Mouse (Mus musculus) liver, embryonic 11.5 days (tissue): ENCODE results near the gene Ptges2. TPM values are rescaled to one million over a fixed set of nuclear protein-coding genes. Genes with fewer than 3 reads are reported as not detected.

Source experiments
- ATAC-seq: fragments of 200-750 bp; cut with Nextera tagmentation; replicated peaks from 2 replicates; pipeline ENCODE4 v1.8.0; 2017; ENCODE audit warnings: moderate number of reproducible peaks, mild to moderate bottlenecking, moderate TSS enrichment, moderate library complexity; ENCODE audit not compliant: low FRiP score
- DNase-seq: peaks from one replicate; pipeline ENCODE4 v3.0.0-alpha.2; 2017; ENCODE audit warnings: low spot score
- H3K27ac ChIP-seq: fragments of 300-500 bp; sonication (generic); 2 replicates; pipeline ENCODE4 v1.5.1; 2014; ENCODE audit warnings: mild to moderate bottlenecking, low read depth, low read length, control low read depth
- H3K27me3 ChIP-seq: fragments of 300-500 bp; sonication (generic); replicated peaks from 2 replicates; pipeline ENCODE4 v1.6.1; 2014; ENCODE audit warnings: low read length, mixed read lengths; ENCODE audit not compliant: control insufficient read depth, insufficient read depth
- H3K36me3 ChIP-seq: fragments of 300-500 bp; sonication (generic); 2 replicates; pipeline ENCODE4 v1.6.1; 2014; ENCODE audit warnings: mild to moderate bottlenecking, low read length, moderate library complexity, mixed read lengths; ENCODE audit not compliant: control insufficient read depth, insufficient read depth
- H3K4me1 ChIP-seq: fragments of 300-500 bp; sonication (generic); replicated peaks from 2 replicates; pipeline ENCODE4 v1.6.1; 2014; ENCODE audit warnings: low read length, mixed read lengths; ENCODE audit not compliant: control insufficient read depth, insufficient read depth
- H3K4me2 ChIP-seq: fragments of 300-500 bp; sonication (generic); 2 replicates; pipeline ENCODE4 v1.6.1; 2014; ENCODE audit warnings: mild to moderate bottlenecking, control low read depth, moderate library complexity
- H3K4me3 ChIP-seq: fragments of 300-500 bp; sonication (generic); 2 replicates; pipeline ENCODE4 v1.5.1; 2014; ENCODE audit warnings: low read depth, low read length, control low read depth
- H3K9ac ChIP-seq: fragments of 300-500 bp; sonication (generic); 2 replicates; pipeline ENCODE4 v1.6.1; 2014; ENCODE audit warnings: low read depth, low read length, control low read depth
- H3K9me3 ChIP-seq: fragments of 300-500 bp; sonication (generic); 2 replicates; pipeline ENCODE4 v1.6.1; 2016; ENCODE audit warnings: low read length, inconsistent platforms, mixed read lengths; ENCODE audit not compliant: control insufficient read depth
- WGBS: fragments of 180-500 bp; shearing (Covaris S2); extraction: QIAGEN DNeasy Blood & Tissue Kit; methylation state at CpG from one replicate; pipeline ENCODE4 v1.1.7; 2014; 5-methylcytosine and 5-hydroxymethylcytosine counted together
- polyA plus RNA-seq: library from polyadenylated mRNA; unstranded; fragments of >200 nt; fragmentation: Nextera tagmentation; extraction: Ambion mirVana; gene quantifications from 2 replicates; pipeline ENCODE4 v1.2.1, GENCODE M21; 2014

Gene Ptges2
- polyA plus RNA-seq, 1 experiment from 2014 or later, result 23.0 TPM

DNA sequence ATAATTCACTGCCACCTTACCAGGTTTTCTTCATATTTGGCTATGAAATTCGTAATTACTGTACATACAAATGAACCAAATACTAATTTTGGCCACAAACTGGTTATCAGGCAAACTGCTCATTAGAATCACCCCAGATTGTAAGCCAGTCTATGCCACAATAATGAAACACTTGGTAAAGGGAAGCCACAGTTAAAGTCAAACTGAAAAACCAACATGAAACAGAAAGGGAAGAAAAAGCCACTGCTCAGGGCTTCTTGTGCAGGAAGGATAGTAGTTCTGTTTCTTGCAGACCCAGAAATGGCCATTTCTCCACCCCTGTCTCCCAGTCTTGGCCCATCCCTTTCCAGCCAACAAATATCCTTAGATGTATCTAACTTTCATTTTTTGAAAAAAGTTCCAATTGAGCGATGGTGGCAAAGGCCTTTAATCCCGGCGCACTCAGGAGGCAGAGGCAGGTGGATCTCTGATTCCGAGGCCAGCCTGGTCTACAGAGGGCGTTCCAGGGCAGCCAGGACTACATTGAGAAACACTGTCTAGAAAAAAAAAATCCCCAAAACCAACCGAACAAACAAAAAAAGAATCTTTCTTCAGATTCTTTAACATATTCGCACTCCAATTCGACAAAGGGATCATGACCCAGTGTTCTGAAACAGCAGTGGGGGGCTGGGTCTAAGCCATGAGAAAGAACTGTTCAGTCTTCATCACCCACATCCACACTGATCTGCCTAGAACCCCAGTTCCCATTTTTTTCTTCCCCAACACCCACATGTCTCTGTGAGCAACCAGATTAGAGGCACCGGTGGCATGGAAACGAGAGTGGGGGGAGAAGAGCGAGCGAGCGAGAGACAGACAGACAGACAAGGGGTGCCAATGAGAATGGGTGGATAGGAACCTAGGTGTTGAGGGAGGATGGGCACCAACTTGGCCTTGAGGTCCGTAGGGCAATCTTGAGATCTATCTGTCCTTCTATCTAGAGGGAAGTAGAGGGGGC, 54.4 kb downstream of the Ptges2 start, which contains the start of gene Naif1:
Naif1 (plus strand) TSS at position 697 of the 994 bp plus-strand sequence.
- WGBS, result 66% methylated on average over 15 of the region's 15 CpGs
- H3K27ac ChIP-seq, result peak within 1 kb of the TSS; percentile 96
- DNase-seq (no peak), ATAC-seq (no peak)
- H3K9ac ChIP-seq, result peak within 1 kb of the TSS; percentile 85
- no peaks in the 10 kb centered on the region for H3K27me3 ChIP-seq
- peaks cover 31% of the 10 kb centered on the region for H3K4me1 ChIP-seq
- peak within 1 kb of the TSS; percentile 97 for H3K4me2 ChIP-seq
- no peaks in the 10 kb centered on the region; the same call in 1 of the 2 replicates for H3K36me3 ChIP-seq
- no peaks in the 10 kb centered on the region for H3K9me3 ChIP-seq
- peak within 1 kb of the TSS; percentile 86 for H3K4me3 ChIP-seq

DNA sequence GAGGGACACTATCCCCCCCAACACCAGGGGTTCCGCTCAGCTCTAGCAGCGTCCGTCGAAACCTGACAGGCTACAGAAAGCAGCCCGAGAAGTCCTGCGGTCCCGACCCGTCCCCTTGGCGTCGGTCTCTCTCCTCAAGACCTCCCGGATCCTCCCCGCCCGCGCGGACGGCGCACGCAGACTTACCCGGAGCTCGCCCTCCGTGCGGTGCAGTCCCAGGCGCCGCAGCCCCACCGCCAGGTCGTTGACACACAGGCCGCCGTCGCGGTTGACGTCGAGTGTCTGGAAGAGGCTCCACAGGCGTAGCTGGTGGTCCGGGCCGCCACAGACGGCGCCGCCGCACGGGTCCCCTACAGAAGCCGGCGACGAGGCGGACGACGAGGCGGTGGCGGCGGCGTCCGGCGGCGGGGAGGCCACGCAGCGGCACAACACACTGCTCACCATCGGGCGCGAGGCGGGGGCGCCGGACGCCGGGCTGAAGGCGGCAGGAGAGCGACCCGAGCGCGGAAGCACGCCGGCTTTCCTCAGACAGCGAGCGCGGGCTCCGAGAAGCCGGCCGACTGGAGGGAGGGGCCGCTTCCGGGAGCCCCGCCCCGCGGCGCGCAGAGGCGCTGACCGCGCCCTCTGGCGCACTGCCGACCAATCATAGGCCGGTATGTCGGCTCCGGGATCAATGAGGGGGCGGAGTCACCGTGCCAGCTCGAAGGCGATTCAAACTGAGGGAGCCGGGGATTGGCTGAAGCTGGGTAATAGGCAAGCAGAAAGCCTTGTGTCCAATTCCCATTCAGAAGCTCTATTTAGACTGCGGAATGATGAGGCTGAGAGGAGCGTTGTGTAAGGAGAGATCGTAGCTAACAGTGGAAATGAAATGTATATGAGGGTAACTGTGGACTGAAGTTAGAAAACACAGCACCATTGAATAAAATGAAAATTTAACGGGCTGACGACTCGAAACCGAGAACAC, 55.5 kb downstream of the Ptges2 start, which contains the start of gene Slc25a25:
Slc25a25 (minus strand) TSS at position 565 of the 964 bp plus-strand sequence.
- Histone ChIP-seq H3K4me3 (peak within 1 kb of the TSS; percentile 86), H3K36me3 (no peaks in the 10 kb centered on the region), H3K9me3 (no peaks in the 10 kb centered on the region), H3K9ac (peak within 1 kb of the TSS; percentile 85), H3K4me1 (peaks cover 31% of the 10 kb centered on the region), H3K27ac (peak within 1 kb of the TSS; percentile 96), H3K27me3 (no peaks in the 10 kb centered on the region), H3K4me2 (peak within 1 kb of the TSS; percentile 97)
- ATAC-seq (peak; percentile 87), DNase-seq (peak; percentile 89)
- WGBS, result under 1% methylated on average over 101 of the region's 103 CpGs

DNA sequence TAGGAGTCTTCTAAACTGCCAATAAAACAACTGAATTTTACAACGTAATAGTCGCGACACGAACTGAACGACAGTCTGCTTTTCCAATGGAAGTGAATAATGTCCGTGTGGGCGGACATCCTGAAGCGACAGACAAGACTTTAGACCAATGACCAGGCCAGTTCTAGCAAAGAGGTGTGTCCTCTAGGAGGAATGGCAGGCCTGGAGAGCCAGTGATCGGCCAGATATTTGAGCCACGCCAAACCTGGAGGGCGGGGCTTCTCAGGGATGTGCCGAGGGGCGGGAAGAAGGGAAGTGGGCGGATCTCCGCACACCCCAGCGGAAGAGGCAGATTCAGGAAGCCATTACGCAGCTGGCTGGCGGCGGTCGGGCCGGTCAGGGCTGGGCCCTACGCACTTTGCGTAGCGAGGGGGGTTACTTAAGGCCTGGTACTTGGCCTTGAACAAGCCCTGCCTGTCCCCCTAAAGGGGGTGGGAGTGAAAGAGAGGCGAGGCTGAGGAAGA, 56.2 kb downstream of the Ptges2 start:
- under 1% methylated on average over 25 of the region's 25 CpGs for WGBS
- peak overlapping the region; percentile 85 for H3K9ac ChIP-seq
- peak overlapping the region; percentile 86 for H3K4me3 ChIP-seq
- no peaks in the 10 kb centered on the region for H3K27me3 ChIP-seq
- peak overlapping the region; percentile 96 for H3K27ac ChIP-seq
- H3K9me3 ChIP-seq, result no peaks in the 10 kb centered on the region
- H3K36me3 ChIP-seq, result no peaks in the 10 kb centered on the region
- ATAC-seq, result peak; percentile 92
- peaks cover 31% of the 10 kb centered on the region for H3K4me1 ChIP-seq
- H3K4me2 ChIP-seq, result peak overlapping the region; percentile 97
- peak; percentile 97 for DNase-seq

DNA sequence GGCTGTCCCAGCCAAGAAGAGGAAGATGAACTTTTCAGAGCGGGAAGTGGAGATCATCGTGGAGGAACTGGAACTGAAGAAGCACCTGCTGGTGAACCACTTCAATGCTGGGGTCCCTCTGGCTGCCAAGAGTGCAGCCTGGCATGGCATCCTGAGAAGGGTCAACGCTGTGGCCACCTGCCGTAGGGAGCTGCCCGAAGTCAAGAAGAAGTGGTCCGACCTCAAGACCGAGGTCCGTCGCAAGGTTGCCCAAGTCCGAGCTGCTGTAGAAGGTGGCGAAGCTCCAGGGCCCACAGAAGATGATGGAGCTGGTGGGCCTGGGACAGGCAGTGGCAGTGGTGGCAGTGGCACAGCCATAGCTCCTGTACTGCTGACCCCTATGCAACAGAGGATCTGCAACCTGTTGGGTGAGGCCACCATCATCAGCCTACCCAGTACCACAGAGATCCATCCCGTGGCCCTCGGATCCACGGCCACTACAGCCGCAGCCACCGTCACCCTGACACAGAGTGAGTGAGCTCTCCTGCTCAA, 56.8 kb downstream of the Ptges2 start:
- Histone ChIP-seq H3K4me3 (peak overlapping the region; percentile 86), H3K4me1 (peaks cover 29% of the 10 kb centered on the region), H3K9ac (peak overlapping the region; percentile 46), H3K27ac (no peak overlapping the region), H3K9me3 (no peaks in the 10 kb centered on the region), H3K27me3 (no peaks in the 10 kb centered on the region), H3K4me2 (peak overlapping the region; percentile 97), H3K36me3 (no peaks in the 10 kb centered on the region)
- no peak for ATAC-seq
- DNase-seq, result no peak
- WGBS, result 89% methylated on average over 16 of the region's 16 CpGs

DNA sequence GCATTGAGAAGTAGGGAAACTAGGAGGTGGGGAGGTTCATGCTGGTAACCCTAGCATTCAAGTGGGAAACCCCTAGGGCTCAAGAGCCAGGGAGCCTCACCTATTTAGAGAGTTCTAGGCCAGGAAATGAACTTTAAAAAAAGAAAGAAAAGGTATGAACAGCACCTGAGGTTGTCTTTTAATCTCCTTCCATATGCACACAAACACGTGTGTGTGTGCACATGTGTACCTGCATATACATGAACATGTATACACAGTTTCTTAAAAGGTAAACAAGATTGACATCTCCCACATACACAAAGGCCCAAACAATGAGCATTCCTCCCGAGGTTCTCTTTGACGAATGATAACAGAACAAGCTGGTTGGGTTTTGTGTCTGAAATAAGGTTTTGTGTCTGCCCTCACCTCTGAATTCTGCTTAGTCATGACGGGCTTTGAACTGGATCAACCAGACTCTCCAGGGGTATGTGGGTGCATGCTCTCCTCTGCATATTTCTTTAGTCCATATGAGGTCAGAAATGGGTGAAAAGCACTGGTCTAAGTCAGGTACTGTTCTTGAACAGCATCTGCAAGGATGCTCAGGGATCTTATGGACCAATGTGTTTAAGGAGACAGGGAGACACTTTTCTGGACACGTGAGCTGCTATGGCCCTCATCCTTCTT, 58.1 kb downstream of the Ptges2 start:
- H3K9me3 ChIP-seq, result no peaks in the 10 kb centered on the region
- ATAC-seq, result no peak
- whole genome bisulfite sequencing, result 75% methylated on average over 5 of the region's 5 CpGs
- no peak overlapping the region for H3K4me3 ChIP-seq
- no peak overlapping the region for H3K27ac ChIP-seq
- H3K4me1 ChIP-seq, result peaks cover 27% of the 10 kb centered on the region
- no peaks in the 10 kb centered on the region for H3K27me3 ChIP-seq
- H3K36me3 ChIP-seq, result no peaks in the 10 kb centered on the region
- peak overlapping the region; percentile 6; the same call in 1 of the 2 replicates for H3K9ac ChIP-seq
- DNase-seq, result no peak
- peak overlapping the region; percentile 97 for H3K4me2 ChIP-seq

DNA sequence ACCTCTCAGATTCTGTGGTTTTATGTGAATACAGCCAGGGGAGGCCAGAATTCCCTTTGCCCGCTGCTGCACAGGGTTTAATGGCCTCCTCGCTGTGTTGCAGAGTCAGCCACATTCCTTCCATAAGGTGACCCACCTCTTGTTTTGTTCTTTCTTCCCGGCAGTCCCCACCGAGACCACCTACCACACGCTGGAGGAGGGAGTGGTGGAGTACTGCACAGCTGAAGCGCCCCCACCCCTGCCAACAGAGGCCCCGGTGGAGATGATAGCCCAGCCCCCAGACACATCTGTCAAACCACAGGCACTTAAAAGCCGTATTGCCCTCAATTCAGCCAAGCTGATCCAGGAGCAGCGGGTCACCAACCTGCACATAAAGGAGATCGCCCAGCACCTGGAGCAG, 58.9 kb downstream of the Ptges2 start:
- H3K9me3 ChIP-seq, result no peaks in the 10 kb centered on the region
- ATAC-seq, result no peak
- no peak overlapping the region for H3K4me2 ChIP-seq
- no peak overlapping the region for H3K27ac ChIP-seq
- WGBS, result 88% methylated on average over 10 of the region's 10 CpGs
- H3K4me1 ChIP-seq, result peaks cover 23% of the 10 kb centered on the region
- DNase-seq, result peak; percentile 17
- no peaks in the 10 kb centered on the region for H3K36me3 ChIP-seq
- H3K4me3 ChIP-seq, result no peak overlapping the region
- no peaks in the 10 kb centered on the region for H3K27me3 ChIP-seq
- H3K9ac ChIP-seq, result no peak overlapping the region

DNA sequence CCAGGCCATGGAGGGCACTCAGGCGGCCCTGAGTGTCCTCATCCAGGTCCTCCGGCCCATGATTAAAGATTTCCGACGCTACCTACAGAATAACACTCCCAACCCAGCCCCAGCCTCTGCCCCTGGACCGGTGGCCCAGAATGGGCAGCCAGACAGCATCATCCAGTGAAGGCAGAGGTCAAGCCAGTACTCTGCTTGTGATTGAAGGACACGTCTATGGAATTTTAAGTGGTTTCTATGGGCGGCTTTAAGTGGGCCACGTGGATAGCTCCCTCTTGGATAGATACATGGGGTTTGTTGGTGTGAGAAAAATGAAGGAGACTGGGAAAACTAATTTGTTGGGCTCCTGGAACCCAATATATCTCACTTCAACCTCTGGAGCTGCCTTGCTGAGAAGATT, 59.4 kb downstream of the Ptges2 start:
- no peak for DNase-seq
- H3K27ac ChIP-seq, result no peak overlapping the region
- WGBS, result 78% methylated on average over 8 of the region's 8 CpGs
- H3K9ac ChIP-seq, result no peak overlapping the region
- ATAC-seq, result no peak
- no peaks in the 10 kb centered on the region for H3K9me3 ChIP-seq
- peaks cover 18% of the 10 kb centered on the region for H3K4me1 ChIP-seq
- no peaks in the 10 kb centered on the region for H3K27me3 ChIP-seq
- H3K36me3 ChIP-seq, result no peaks in the 10 kb centered on the region
- H3K4me3 ChIP-seq, result no peak overlapping the region
- no peak overlapping the region for H3K4me2 ChIP-seq
